Mouse (Mus musculus): ENCODE data around the gene Cd52. TPM values are rescaled to one million over a fixed set of nuclear protein-coding genes. Genes with fewer than 3 reads are reported as not detected.
"Not testable (repeated sequence)": the region's sequence is repeated elsewhere in the genome, so short reads cannot be mapped to it uniquely, and the experiment has no call there.

Cd52 gene
- 18.0 and 20.3 TPM in 2 replicates for polyA plus RNA-seq (2015; fragmentation: Nextera tagmentation; extraction: Ambion mirVana)

GRCm38 (mm10) chr4:134094923-134095547 lies at the start of gene Cd52:
Cd52 (minus strand) TSS chr4:134095082.
- DNase-seq (ENCODE audit: low spot score), result no peak
- TF ChIP-seq EP300 (optimal IDR thresholded peaks at IDR 0.05) (no peak), CTCF (IDR thresholded peaks at IDR 0.05; ENCODE audit: low read depth) (no peak)
- ATAC-seq (ENCODE audit: low FRiP score, low TSS enrichment), result no peak
- H3K9me3 ChIP-seq (ENCODE audit: control insufficient read depth, low read length), result no peaks in the 10 kb centered on the region
- H3K9ac ChIP-seq (ENCODE audit: low read length), result no peak within 1 kb of the TSS
- H3K4me1 ChIP-seq (replicated peaks; ENCODE audit: control insufficient read depth, insufficient read depth), result no peaks in the 10 kb centered on the region
- 66% methylated on average over 3 of the region's 3 CpGs for WGBS
- H3K36me3 ChIP-seq (ENCODE audit: control insufficient read depth, insufficient read depth, low read length), result no peaks in the 10 kb centered on the region
- no peak within 1 kb of the TSS for H3K4me2 ChIP-seq (replicated peaks; ENCODE audit: low read depth)
- H3K27me3 ChIP-seq (ENCODE audit: control insufficient read depth, insufficient read depth, low read length), result no peaks in the 10 kb centered on the region
- H3K27ac ChIP-seq (replicated peaks), result no peak within 1 kb of the TSS
- no peak within 1 kb of the TSS for H3K4me3 ChIP-seq (ENCODE audit: low read depth, low read length)

- not testable (repeated sequence) for H3K4me3 ChIP-seq (ENCODE audit: low read depth, low read length); H3K27me3 ChIP-seq (ENCODE audit: control insufficient read depth, insufficient read depth, low read length); H3K4me2 ChIP-seq (replicated peaks; ENCODE audit: low read depth); H3K36me3 ChIP-seq (ENCODE audit: control insufficient read depth, insufficient read depth, low read length); H3K9me3 ChIP-seq (ENCODE audit: control insufficient read depth, low read length); ATAC-seq (ENCODE audit: low FRiP score, low TSS enrichment); DNase-seq (ENCODE audit: low spot score); H3K9ac ChIP-seq (ENCODE audit: low read length); H3K4me1 ChIP-seq (replicated peaks; ENCODE audit: control insufficient read depth, insufficient read depth); H3K27ac ChIP-seq (replicated peaks)
- WGBS, result 97% methylated on average over 5 of the region's 5 CpGs
Measured at GRCm38 (mm10) chr4:134144297-134144696, 49.4 kb upstream of the Cd52 start.

DNA sequence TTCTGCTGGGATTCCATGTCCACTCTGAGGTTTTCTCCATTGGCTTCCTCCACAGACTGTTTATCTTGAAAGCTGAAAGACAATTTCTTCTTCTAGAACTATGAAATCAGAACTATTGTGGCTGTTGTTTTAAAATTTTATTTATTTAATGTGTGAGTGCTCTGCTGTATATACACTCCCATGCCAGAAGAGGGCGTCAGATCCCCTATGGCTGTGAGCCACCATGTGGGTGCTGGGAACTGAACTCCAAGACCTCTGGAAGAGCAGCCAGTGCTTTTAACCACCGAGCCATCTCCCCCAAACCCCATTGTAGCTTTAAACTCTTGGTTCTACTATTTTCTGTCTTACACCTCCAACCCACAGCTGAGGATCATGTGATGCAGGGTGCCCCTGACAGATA lies 44.0 kb upstream of the Cd52 start:
- 90% methylated on average over 2 of the region's 2 CpGs for WGBS
- Histone ChIP-seq H3K4me1 (replicated peaks; ENCODE audit: control insufficient read depth, insufficient read depth) (no peaks in the 10 kb centered on the region), H3K9me3 (ENCODE audit: control insufficient read depth, low read length) (no peaks in the 10 kb centered on the region), H3K27ac (replicated peaks) (no peak overlapping the region), H3K9ac (ENCODE audit: low read length) (no peak overlapping the region), H3K36me3 (ENCODE audit: control insufficient read depth, insufficient read depth, low read length) (no peaks in the 10 kb centered on the region), H3K4me2 (replicated peaks; ENCODE audit: low read depth) (no peak overlapping the region), H3K4me3 (ENCODE audit: low read depth, low read length) (no peak overlapping the region), H3K27me3 (ENCODE audit: control insufficient read depth, insufficient read depth, low read length) (no peaks in the 10 kb centered on the region)
- DNase-seq (ENCODE audit: low spot score), result no peak
- no peak for ATAC-seq (ENCODE audit: low FRiP score, low TSS enrichment)
- peak; percentile 25 for TF ChIP-seq CTCF (IDR thresholded peaks at IDR 0.05; ENCODE audit: low read depth)
- TF ChIP-seq EP300 (optimal IDR thresholded peaks at IDR 0.05), result no peak

- ATAC-seq (ENCODE audit: low FRiP score, low TSS enrichment) (no peak), DNase-seq (ENCODE audit: low spot score) (no peak)
- no peaks in the 10 kb centered on the region for H3K4me1 ChIP-seq (replicated peaks; ENCODE audit: control insufficient read depth, insufficient read depth)
- H3K27ac ChIP-seq (replicated peaks), result no peak overlapping the region
- H3K4me3 ChIP-seq (ENCODE audit: low read depth, low read length), result no peak overlapping the region
- H3K4me2 ChIP-seq (replicated peaks; ENCODE audit: low read depth), result no peak overlapping the region
- H3K9me3 ChIP-seq (ENCODE audit: control insufficient read depth, low read length), result no peaks in the 10 kb centered on the region
- no peak overlapping the region for H3K9ac ChIP-seq (ENCODE audit: low read length)
- 35% methylated on average over 3 of the region's 3 CpGs for WGBS
- no peaks in the 10 kb centered on the region for H3K27me3 ChIP-seq (ENCODE audit: control insufficient read depth, insufficient read depth, low read length)
- TF ChIP-seq CTCF (IDR thresholded peaks at IDR 0.05; ENCODE audit: low read depth) (no peak), EP300 (optimal IDR thresholded peaks at IDR 0.05) (no peak)
- H3K36me3 ChIP-seq (ENCODE audit: control insufficient read depth, insufficient read depth, low read length), result peaks cover 2% of the 10 kb centered on the region; the same call in 1 of the 2 replicates
Measured at GRCm38 (mm10) chr4:134136280-134136926, 41.5 kb upstream of the Cd52 start.

DNA sequence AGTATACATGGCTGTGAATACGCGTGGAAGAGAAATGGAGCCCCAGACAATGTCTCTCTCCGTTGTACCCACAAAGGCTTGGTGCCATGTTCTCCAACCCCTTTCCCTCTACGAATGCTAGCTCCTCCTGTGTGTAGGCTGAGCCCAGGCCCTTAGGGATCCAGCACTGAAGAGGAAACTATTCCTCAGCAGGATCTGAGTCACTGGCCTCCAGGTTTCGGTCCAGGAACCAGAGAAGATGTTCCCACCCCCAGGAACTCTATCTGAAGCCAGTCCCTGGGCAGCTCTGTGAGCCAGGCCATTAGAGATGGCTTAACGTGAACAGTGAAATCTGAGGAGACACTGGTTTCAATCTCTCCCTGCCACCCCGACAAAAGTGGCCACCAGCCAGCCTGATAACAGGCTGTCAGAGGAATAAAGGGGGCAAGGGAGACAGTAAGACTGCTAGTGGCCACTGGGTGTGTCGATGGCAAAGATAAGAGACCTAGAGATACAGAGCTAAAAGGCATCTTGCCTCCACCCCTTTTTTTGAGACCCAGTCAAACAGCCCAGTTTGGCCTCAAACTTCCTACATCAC lies 37.7 kb upstream of the Cd52 start:
- no peaks in the 10 kb centered on the region for H3K9me3 ChIP-seq (ENCODE audit: control insufficient read depth, low read length)
- H3K36me3 ChIP-seq (ENCODE audit: control insufficient read depth, insufficient read depth, low read length), result peaks cover 2% of the 10 kb centered on the region; the same call in 1 of the 2 replicates
- ATAC-seq (ENCODE audit: low FRiP score, low TSS enrichment) (no peak), DNase-seq (ENCODE audit: low spot score) (no peak)
- H3K27me3 ChIP-seq (ENCODE audit: control insufficient read depth, insufficient read depth, low read length), result no peaks in the 10 kb centered on the region
- no peak overlapping the region for H3K9ac ChIP-seq (ENCODE audit: low read length)
- H3K27ac ChIP-seq (replicated peaks), result 0 out of 2 replicates have a peak overlapping the region, but pooled peaks have one; percentile 8
- H3K4me1 ChIP-seq (replicated peaks; ENCODE audit: control insufficient read depth, insufficient read depth), result 0 out of 2 replicates have a peak, but pooled peaks cover 2% of the 10 kb centered on the region
- 63% methylated on average over 8 of the region's 8 CpGs for WGBS
- no peak for TF ChIP-seq CTCF (IDR thresholded peaks at IDR 0.05; ENCODE audit: low read depth)
- no peak for TF ChIP-seq EP300 (optimal IDR thresholded peaks at IDR 0.05)
- H3K4me2 ChIP-seq (replicated peaks; ENCODE audit: low read depth), result no peak overlapping the region
- H3K4me3 ChIP-seq (ENCODE audit: low read depth, low read length), result no peak overlapping the region

DNA sequence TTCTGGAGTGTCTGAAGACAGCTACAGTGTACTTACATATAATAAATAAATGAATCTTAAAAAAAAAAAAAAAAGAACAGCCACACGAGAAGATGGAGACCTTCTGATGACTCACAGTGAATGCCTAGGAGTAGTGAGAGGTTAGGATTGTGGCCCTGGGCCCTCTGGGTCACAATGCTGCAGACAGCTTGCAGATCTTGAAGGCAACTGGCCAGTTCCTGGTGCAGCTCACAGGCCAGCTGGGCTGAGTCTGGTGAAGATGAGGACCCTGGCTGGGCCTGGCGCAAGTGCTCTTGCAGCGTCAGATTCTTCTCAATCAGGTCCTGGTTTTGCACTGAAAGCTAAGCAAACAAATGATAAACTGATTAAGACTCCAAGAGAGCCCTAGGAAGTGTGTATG lies 37.2 kb upstream of the Cd52 start:
- Histone ChIP-seq H3K36me3 (ENCODE audit: control insufficient read depth, insufficient read depth, low read length) (peaks cover 2% of the 10 kb centered on the region; the same call in 1 of the 2 replicates), H3K4me3 (ENCODE audit: low read depth, low read length) (no peak overlapping the region), H3K4me1 (replicated peaks; ENCODE audit: control insufficient read depth, insufficient read depth) (0 out of 2 replicates have a peak, but pooled peaks cover 2% of the 10 kb centered on the region), H3K27ac (replicated peaks) (0 out of 2 replicates have a peak overlapping the region, but pooled peaks have one; percentile 8), H3K9me3 (ENCODE audit: control insufficient read depth, low read length) (no peaks in the 10 kb centered on the region), H3K9ac (ENCODE audit: low read length) (no peak overlapping the region), H3K4me2 (replicated peaks; ENCODE audit: low read depth) (no peak overlapping the region), H3K27me3 (ENCODE audit: control insufficient read depth, insufficient read depth, low read length) (no peaks in the 10 kb centered on the region)
- no peak for ATAC-seq (ENCODE audit: low FRiP score, low TSS enrichment)
- WGBS, result 51% methylated on average over 3 of the region's 3 CpGs
- TF ChIP-seq CTCF (IDR thresholded peaks at IDR 0.05; ENCODE audit: low read depth) (no peak), EP300 (optimal IDR thresholded peaks at IDR 0.05) (no peak)
- DNase-seq (ENCODE audit: low spot score), result no peak

Measured in stomach, postnatal 0 days (tissue).